Mouse (Mus musculus) CH12.LX (cell line): Measurements from ENCODE around the gene Cox14. TPM values are rescaled to one million over a fixed set of nuclear protein-coding genes. Genes with fewer than 3 reads are reported as not detected.

Source experiments
- DNase-seq: peaks from one replicate; pipeline ENCODE4 v3.0.0-alpha.2; 2013; ENCODE audit errors: extremely low read depth
- H3K27ac ChIP-seq: 2 replicates; pipeline ENCODE4 v1.5.1; 2012; ENCODE audit warnings: low read depth, mild to moderate bottlenecking, control low read depth, moderate library complexity; ENCODE audit not compliant: insufficient read depth
- H3K27me3 ChIP-seq: replicated peaks from 2 replicates; pipeline ENCODE3; 2012; ENCODE audit warnings: inconsistent platforms
- H3K36me3 ChIP-seq, 2 experiments: replicated peaks in 1 of 2; 2 replicates each; pipeline versions ENCODE3 to v1.6.1; 2012; ENCODE audit warnings: inconsistent platforms in 1 of 2, low read length in 1 of 2, mild to moderate bottlenecking in 1 of 2, mixed read lengths in 1 of 2, moderate library complexity in 1 of 2; ENCODE audit not compliant: control insufficient read depth in 1 of 2, insufficient read depth in 1 of 2
- H3K4me1 ChIP-seq, 2 experiments: 2 replicates each; pipeline ENCODE4 v1.6.1; 2012; ENCODE audit warnings: inconsistent platforms in 1 of 2, moderate library complexity in 1 of 2; ENCODE audit not compliant: insufficient read depth in 2 of 2, control insufficient read depth in 1 of 2
- H3K4me2 ChIP-seq: 2 replicates; pipeline ENCODE4 v1.6.1; 2012; ENCODE audit warnings: low read depth, mild to moderate bottlenecking, control low read depth; ENCODE audit not compliant: poor library complexity, insufficient read depth, severe bottlenecking
- H3K4me3 ChIP-seq, 3 experiments: fragments of 150-350 bp in 1 of 3; sonication (generic) in 1 of 3; replicated peaks in 1 of 3; 2 replicates each; pipeline versions ENCODE3 to v1.5.1; 2011 to 2012; ENCODE audit warnings: low read depth in 2 of 3, low read length in 2 of 3, mild to moderate bottlenecking in 2 of 3, moderate library complexity in 2 of 3, control low read depth in 1 of 3, improper control_type of control experiment in 1 of 3, inconsistent platforms in 1 of 3, mixed read lengths in 1 of 3; ENCODE audit not compliant: poor library complexity in 1 of 3
- H3K79me2 ChIP-seq: replicated peaks from 2 replicates; pipeline ENCODE4 v1.6.1; 2012; ENCODE audit warnings: mild to moderate bottlenecking, moderate library complexity; ENCODE audit not compliant: control insufficient read depth, poor library complexity, insufficient read depth, severe bottlenecking; ENCODE audit errors: extremely low read depth
- H3K9ac ChIP-seq: 2 replicates; pipeline ENCODE4 v1.6.1; 2012; ENCODE audit warnings: low read depth, mild to moderate bottlenecking, control low read depth, moderate library complexity; ENCODE audit not compliant: insufficient read depth
- H3K9me3 ChIP-seq: replicated peaks from 2 replicates; pipeline ENCODE3; 2012; ENCODE audit warnings: low read length, inconsistent platforms, mixed read lengths
- CHD1 ChIP-seq: IDR thresholded peaks from 2 replicates; pipeline ENCODE4 v1.6.1; 2012; ENCODE audit warnings: low read depth, low read length, improper control_type of control experiment, inconsistent platforms
- CTCF ChIP-seq, 2 experiments: IDR thresholded peaks in 1 of 2; conservative IDR thresholded peaks in 1 of 2; 2 replicates each; pipeline ENCODE4 v1.5.1; 2011 to 2012; ENCODE audit warnings: low read depth in 2 of 2, low read length in 2 of 2, improper control_type of control experiment in 1 of 2, inconsistent platforms in 1 of 2, mild to moderate bottlenecking in 1 of 2, moderate library complexity in 1 of 2
- ELF1 ChIP-seq: IDR thresholded peaks from 2 replicates; pipeline ENCODE4 v1.6.1; 2014; ENCODE audit warnings: low read depth, mild to moderate bottlenecking, inconsistent platforms, low read length, improper control_type of control experiment
- EP300 ChIP-seq: IDR thresholded peaks from 2 replicates; pipeline ENCODE4 v1.6.1; 2011; ENCODE audit warnings: low read length, improper control_type of control experiment
- GABPA ChIP-seq: IDR thresholded peaks from 2 replicates; pipeline ENCODE4 v1.6.1; 2012; ENCODE audit warnings: low read depth, low read length, improper control_type of control experiment, inconsistent platforms; ENCODE audit not compliant: insufficient replicate concordance
- HCFC1 ChIP-seq: IDR thresholded peaks from 2 replicates; pipeline ENCODE4 v1.6.1; 2012; ENCODE audit warnings: low read depth, mild to moderate bottlenecking, inconsistent platforms, low read length, improper control_type of control experiment
- IRF4 ChIP-seq: IDR thresholded peaks from 2 replicates; pipeline ENCODE4 v1.6.1; 2014; ENCODE audit warnings: low read depth, mild to moderate bottlenecking, inconsistent platforms, low read length, improper control_type of control experiment
- KAT2A ChIP-seq: IDR thresholded peaks from 2 replicates; pipeline ENCODE4 v1.6.1; 2012; ENCODE audit warnings: low read length, improper control_type of control experiment, inconsistent platforms; ENCODE audit not compliant: insufficient replicate concordance
- MAFK ChIP-seq: IDR thresholded peaks from 2 replicates; pipeline ENCODE4 v1.6.1; 2011; ENCODE audit warnings: low read length, improper control_type of control experiment; ENCODE audit not compliant: insufficient replicate concordance
- MEF2A ChIP-seq: IDR thresholded peaks from 2 replicates; pipeline ENCODE4 v1.6.1; 2014; ENCODE audit warnings: low read depth, mild to moderate bottlenecking, inconsistent platforms, low read length, improper control_type of control experiment, borderline replicate concordance
- NELFE ChIP-seq: IDR thresholded peaks from 2 replicates; pipeline ENCODE4 v1.6.1; 2011; ENCODE audit warnings: low read depth, low read length, improper control_type of control experiment
- NRF1 ChIP-seq: IDR thresholded peaks from 2 replicates; pipeline ENCODE4 v1.6.1; 2014; ENCODE audit warnings: low read depth, mild to moderate bottlenecking, inconsistent platforms, low read length, improper control_type of control experiment, moderate library complexity
- POLR2A ChIP-seq: IDR thresholded peaks from 2 replicates; pipeline ENCODE4 v1.6.1; 2011; ENCODE audit warnings: low read depth, mild to moderate bottlenecking, improper control_type of control experiment, low read length
- POLR2AphosphoS2 ChIP-seq: IDR thresholded peaks from 2 replicates; pipeline ENCODE4 v1.6.1; 2011; ENCODE audit warnings: low read depth, low read length, improper control_type of control experiment
- RAD21 ChIP-seq: IDR thresholded peaks from 2 replicates; pipeline ENCODE4 v1.6.1; 2011; ENCODE audit warnings: low read depth, mild to moderate bottlenecking, low read length, improper control_type of control experiment, moderate library complexity
- SIN3A ChIP-seq: IDR thresholded peaks from 2 replicates; pipeline ENCODE4 v1.6.1; 2012; ENCODE audit warnings: low read length, improper control_type of control experiment, inconsistent platforms
- TBP ChIP-seq: conservative IDR thresholded peaks from 2 replicates; pipeline ENCODE4 v1.6.1; 2011; ENCODE audit warnings: low read depth, low read length, improper control_type of control experiment
- USF1 ChIP-seq: IDR thresholded peaks from 2 replicates; pipeline ENCODE4 v1.6.1; 2014; ENCODE audit warnings: low read depth, mild to moderate bottlenecking, inconsistent platforms, low read length, improper control_type of control experiment
- ZKSCAN1 ChIP-seq: IDR thresholded peaks from 2 replicates; pipeline ENCODE4 v1.6.1; 2012; ENCODE audit warnings: low read depth, inconsistent platforms, low read length, improper control_type of control experiment, borderline replicate concordance
- ZNF384 ChIP-seq: IDR thresholded peaks from 2 replicates; pipeline ENCODE4 v1.6.1; 2012; ENCODE audit warnings: low read depth, low read length, improper control_type of control experiment, inconsistent platforms
- dilution Hi-C: fragments of 300-500 bp; cut with MboI; formaldehyde crosslinking; loops from 2 replicates; pipeline ENCODE4 v1.14.3; 2020; ENCODE audit warnings: low sequenced_read_pairs; ENCODE audit not compliant: extremely low pct_unique_long_range_greater_than_20kb, extremely low pct_ligation_motif_present
- in situ Hi-C: fragments of 300-500 bp; cut with MboI; formaldehyde crosslinking; loops from 3 replicates; pipeline ENCODE4 v1.14.3; 2019; ENCODE audit warnings: low sequenced_read_pairs, low pct_ligation_motif_present, low pct_unique_long_range_greater_than_20kb, mixed read lengths
- polyA plus RNA-seq: library from polyadenylated mRNA; unstranded; fragments of >175 nt; gene quantifications from 2 replicates; pipeline ENCODE4 v1.2.1, GENCODE M21; 2012; ENCODE audit warnings: low read depth; ENCODE audit not compliant: insufficient read length
- total RNA-seq, 2 experiments: library from RNA; depleted of rRNA; stranded (reverse); fragments of 300-350 nt in 1 of 2; fragments of >200 nt in 1 of 2; gene quantifications; 2 replicates each; pipeline ENCODE4 v1.2.3; 2012 to 2014

The Cox14 gene
- total and polyA plus RNA-seq, 3 experiments: 98.8 to 140 (median 119) TPM

- no peak for DNase-seq
- TF ChIP-seq EP300 (no peak), TBP (no peak), NELFE (no peak), SIN3A (no peak), ZNF384 (no peak), HCFC1 (no peak), POLR2A (no peak), RAD21 (no peak), ZKSCAN1 (no peak)
- H3K9ac ChIP-seq: no peak within 1 kb of the TSS
- no peak within 1 kb of the TSS for H3K4me2 ChIP-seq
- peaks cover 8 to 83% of the 10 kb centered on the region in 2 experiments for H3K36me3 ChIP-seq
- no peaks in the 10 kb centered on the region for H3K27me3 ChIP-seq
- no peaks in the 10 kb centered on the region for H3K79me2 ChIP-seq
- H3K27ac ChIP-seq: no peak within 1 kb of the TSS
- dilution Hi-C loops: no loop called here
- no peak within 1 kb of the TSS for H3K4me3 ChIP-seq
- H3K9me3 ChIP-seq: no peaks in the 10 kb centered on the region
- peaks cover 0 to 13% of the 10 kb centered on the region in 2 experiments; a peak in 2 of 4 replicates for H3K4me1 ChIP-seq
- in situ Hi-C loops: no loop called here
Measured at GRCm38 (mm10) chr15:99717386-99718334, 7.8 kb upstream of the Cox14 start, which contains the start of gene Gpd1. TSS of gene Gpd1 (plus strand) at chr15:99717515.

- dilution Hi-C loops: no loop called here
- Histone ChIP-seq H3K4me2 (no peak overlapping the region), H3K9ac (no peak overlapping the region)
Measured at GRCm38 (mm10) chr15:99718461-99719021, 6.9 kb upstream of the Cox14 start.

More at GRCm38 (mm10) chr15:99718461-99719021, 6.9 kb upstream of the Cox14 start:
- no peak for TF ChIP-seq POLR2AphosphoS2
- TF ChIP-seq ELF1: no peak
- TF ChIP-seq NRF1: no peak
- no peak for TF ChIP-seq MEF2A
- TF ChIP-seq GABPA: no peak
- TF ChIP-seq IRF4: no peak
- no peak for TF ChIP-seq ZNF384
- no peak for TF ChIP-seq USF1
- TF ChIP-seq MAFK: no peak
- TF ChIP-seq CHD1: no peak
- TF ChIP-seq KAT2A: no peak
- TF ChIP-seq TBP: no peak
- no peak for TF ChIP-seq POLR2A
- TF ChIP-seq CTCF (conservative IDR thresholded peaks at IDR 0.05 in 1 of 2, IDR thresholded peaks at IDR 0.05 in 1 of 2; ENCODE audit: low read depth in 2 of 2, low read length in 2 of 2): no peak
- TF ChIP-seq HCFC1: no peak
- Histone ChIP-seq H3K36me3 (peaks cover 1 to 81% of the 10 kb centered on the region in 2 experiments), H3K4me3 (no peak overlapping the region), H3K27ac (no peak overlapping the region), H3K79me2 (no peaks in the 10 kb centered on the region), H3K27me3 (no peaks in the 10 kb centered on the region), H3K9me3 (no peaks in the 10 kb centered on the region), H3K4me1 (peaks cover 0 to 13% of the 10 kb centered on the region in 2 experiments; a peak in 2 of 4 replicates)
- in situ Hi-C loops: no loop called here
- DNase-seq: no peak
